Mouse (Mus musculus): ENCODE results near the gene Ccr2. TPM values are rescaled to one million over a fixed set of nuclear protein-coding genes. Genes with fewer than 3 reads are reported as not detected.
"Not testable (repeated sequence)": the region's sequence is repeated elsewhere in the genome, so short reads cannot be mapped to it uniquely, and the experiment has no call there.

Gene Ccr2
- polyA plus RNA-seq, 1 experiment from 2014 or later = 0.18 TPM

DNA sequence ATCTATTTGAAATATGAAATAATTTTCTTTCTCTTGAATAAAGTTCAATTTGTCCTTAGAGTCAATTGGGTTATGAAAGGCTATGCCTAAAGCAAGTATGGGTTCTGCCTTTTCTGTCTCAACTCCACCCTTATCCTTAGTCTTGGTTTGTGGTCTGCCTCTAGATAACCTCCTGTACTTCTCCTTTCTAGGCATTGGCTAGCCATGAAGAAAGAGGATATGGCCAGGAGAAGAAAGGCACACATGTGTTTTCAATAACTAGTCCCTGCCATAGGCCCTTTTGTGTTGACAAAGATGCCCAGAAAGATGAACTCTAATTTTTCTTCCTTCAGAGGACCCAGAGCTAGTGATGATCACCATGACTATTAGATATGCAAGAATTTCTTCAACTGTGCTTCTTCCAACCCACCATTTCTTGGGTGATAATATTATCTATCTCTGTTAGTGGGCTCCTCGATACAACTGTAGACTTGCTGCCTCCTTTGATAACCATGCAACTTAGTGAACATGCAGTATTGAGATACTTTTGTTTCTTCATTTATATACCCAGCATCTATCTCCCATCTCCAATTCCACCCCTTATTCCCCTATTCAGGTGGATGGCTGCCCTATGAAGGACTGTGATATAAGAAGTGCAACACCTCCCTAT lies 11.0 kb downstream of the Ccr2 start:
- no peak for ATAC-seq
- no peaks in the 10 kb centered on the region for H3K27me3 ChIP-seq (replicated peaks; ENCODE audit: control insufficient read depth, insufficient read depth, low read length)
- no peak overlapping the region for H3K9ac ChIP-seq (ENCODE audit: low read depth, low read length)
- no peak overlapping the region for H3K4me3 ChIP-seq (ENCODE audit: low read length)
- H3K27ac ChIP-seq (ENCODE audit: low read depth, low read length) = no peak overlapping the region
- no peaks in the 10 kb centered on the region for H3K9me3 ChIP-seq (ENCODE audit: control insufficient read depth, low read length)
- H3K36me3 ChIP-seq (ENCODE audit: control insufficient read depth, insufficient read depth, low read length) = no peaks in the 10 kb centered on the region
- H3K4me2 ChIP-seq (ENCODE audit: low read length) = no peak overlapping the region
- H3K4me1 ChIP-seq (ENCODE audit: control insufficient read depth, insufficient read depth, low read depth, low read length) = no peaks in the 10 kb centered on the region
- 85% methylated on average over 1 of the region's 1 CpGs for WGBS

DNA sequence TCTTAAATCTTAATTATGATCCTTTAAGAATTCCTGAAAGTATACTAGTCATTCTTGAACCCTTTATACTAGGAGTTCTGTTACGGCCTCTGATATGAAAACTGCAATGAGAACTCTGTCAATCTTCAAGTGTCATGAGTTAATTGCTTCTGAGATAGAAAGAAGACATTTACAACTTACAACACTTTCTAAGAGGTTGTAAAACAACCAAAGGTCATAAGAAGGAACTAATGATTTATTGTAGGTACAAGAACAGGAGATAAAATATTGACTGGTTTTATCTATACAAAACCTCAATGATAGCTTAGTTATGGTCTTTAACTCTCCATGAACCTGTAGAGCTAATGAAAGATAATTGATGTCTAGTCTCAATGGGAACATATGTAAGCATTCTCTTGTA lies 12.0 kb downstream of the Ccr2 start:
- H3K9me3 ChIP-seq (ENCODE audit: control insufficient read depth, low read length) = no peaks in the 10 kb centered on the region
- H3K4me2 ChIP-seq (ENCODE audit: low read length) = no peak overlapping the region
- H3K27me3 ChIP-seq (replicated peaks; ENCODE audit: control insufficient read depth, insufficient read depth, low read length) = no peaks in the 10 kb centered on the region
- no peaks in the 10 kb centered on the region for H3K36me3 ChIP-seq (ENCODE audit: control insufficient read depth, insufficient read depth, low read length)
- ATAC-seq = no peak
- no peak overlapping the region for H3K27ac ChIP-seq (ENCODE audit: low read depth, low read length)
- no peak overlapping the region for H3K9ac ChIP-seq (ENCODE audit: low read depth, low read length)
- no peaks in the 10 kb centered on the region for H3K4me1 ChIP-seq (ENCODE audit: control insufficient read depth, insufficient read depth, low read depth, low read length)
- no peak overlapping the region for H3K4me3 ChIP-seq (ENCODE audit: low read length)
- WGBS = 88% methylated on average over 1 of the region's 1 CpGs

- Histone ChIP-seq H3K4me2 (ENCODE audit: low read length) (no peak overlapping the region), H3K4me1 (ENCODE audit: control insufficient read depth, insufficient read depth, low read depth, low read length) (no peaks in the 10 kb centered on the region), H3K9ac (ENCODE audit: low read depth, low read length) (no peak overlapping the region), H3K27ac (ENCODE audit: low read depth, low read length) (no peak overlapping the region), H3K4me3 (ENCODE audit: low read length) (no peak overlapping the region), H3K9me3 (ENCODE audit: control insufficient read depth, low read length) (no peaks in the 10 kb centered on the region), H3K36me3 (ENCODE audit: control insufficient read depth, insufficient read depth, low read length) (no peaks in the 10 kb centered on the region), H3K27me3 (replicated peaks; ENCODE audit: control insufficient read depth, insufficient read depth, low read length) (no peaks in the 10 kb centered on the region)
- 88% methylated on average over 1 of the region's 1 CpGs for WGBS
- no peak for ATAC-seq
These were observed 16.7 kb downstream of the Ccr2 start for GRCm38 (mm10) chr9:124118489-124118888.

DNA sequence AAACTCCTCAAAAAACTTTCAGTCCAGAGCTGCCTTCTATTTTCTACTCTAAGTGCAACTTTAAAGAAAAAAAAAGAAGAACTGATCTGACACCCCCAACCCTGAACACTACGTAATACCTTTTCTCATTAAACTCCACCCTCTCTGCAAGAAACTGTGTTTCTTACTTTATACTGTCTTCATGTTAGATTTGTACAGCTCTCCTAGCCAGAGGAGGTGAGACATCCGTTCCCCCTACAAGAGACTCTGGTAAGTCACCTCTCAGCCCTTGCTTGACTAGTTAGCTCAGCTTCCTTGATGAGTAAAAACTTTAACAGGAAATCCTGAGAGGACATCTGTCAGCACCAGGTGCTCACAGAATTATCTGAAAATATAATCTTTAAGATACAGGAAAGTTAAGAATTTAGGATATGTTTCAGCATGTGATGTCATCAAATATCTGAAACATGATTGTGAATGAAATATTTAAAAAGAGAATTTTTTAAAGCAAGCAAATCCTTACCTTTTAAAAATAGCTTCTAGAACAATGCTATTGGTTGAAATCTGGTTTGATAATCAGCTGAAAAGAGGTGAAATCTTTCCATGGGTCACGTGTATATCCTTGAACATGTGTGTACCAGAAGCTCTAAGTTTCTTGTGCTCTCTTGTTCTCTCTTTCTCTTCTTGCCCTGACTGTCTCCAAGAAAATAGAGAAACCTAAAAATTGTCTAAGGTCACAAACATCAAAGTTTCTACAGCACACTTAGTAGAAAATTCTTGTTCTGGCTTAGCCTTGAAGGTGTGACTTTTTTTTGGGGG lies 19.8 kb downstream of the Ccr2 start, which contains the start of gene Ccr5:
Ccr5 (plus strand) TSS at position 157 of the 798 bp plus-strand sequence.
- no peak within 1 kb of the TSS for H3K9ac ChIP-seq (ENCODE audit: low read depth, low read length)
- WGBS = 81% methylated on average over 3 of the region's 3 CpGs
- ATAC-seq = no peak

DNA sequence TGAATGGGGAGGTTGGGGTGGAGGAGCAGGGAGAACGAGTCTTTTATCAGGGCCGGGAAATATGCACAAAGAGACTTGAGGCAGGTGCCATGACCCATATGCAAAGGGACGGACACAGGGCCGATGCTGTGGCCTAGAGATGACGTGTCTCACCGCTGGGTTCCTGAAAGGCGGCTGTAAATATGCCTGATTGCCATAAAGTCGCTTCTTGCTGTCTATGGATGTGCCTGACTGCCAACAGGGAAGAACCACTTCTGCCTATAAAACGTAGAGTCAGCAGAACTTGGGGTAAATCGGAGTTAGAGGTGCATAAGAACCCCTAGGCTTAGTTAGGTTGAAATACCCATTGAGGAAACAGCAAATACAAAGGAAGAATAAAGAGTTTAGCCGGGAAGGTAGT lies 23.8 kb downstream of the Ccr2 start:
- H3K27me3 ChIP-seq (replicated peaks; ENCODE audit: control insufficient read depth, insufficient read depth, low read length) = no peaks in the 10 kb centered on the region
- no peak overlapping the region for H3K9ac ChIP-seq (ENCODE audit: low read depth, low read length)
- H3K4me1 ChIP-seq (ENCODE audit: control insufficient read depth, insufficient read depth, low read depth, low read length) = no peaks in the 10 kb centered on the region
- H3K27ac ChIP-seq (ENCODE audit: low read depth, low read length) = no peak overlapping the region
- H3K4me2 ChIP-seq (ENCODE audit: low read length) = no peak overlapping the region
- H3K9me3 ChIP-seq (ENCODE audit: control insufficient read depth, low read length) = no peaks in the 10 kb centered on the region
- no peak overlapping the region for H3K4me3 ChIP-seq (ENCODE audit: low read length)
- no peaks in the 10 kb centered on the region for H3K36me3 ChIP-seq (ENCODE audit: control insufficient read depth, insufficient read depth, low read length)
- WGBS = 78% methylated on average over 11 of the region's 11 CpGs
- no peak for ATAC-seq

More for the DNA sequence above, 19.8 kb downstream of the Ccr2 start, which contains the start of gene Ccr5:
- no peaks in the 10 kb centered on the region for H3K36me3 ChIP-seq (ENCODE audit: control insufficient read depth, insufficient read depth, low read length)
- no peaks in the 10 kb centered on the region for H3K9me3 ChIP-seq (ENCODE audit: control insufficient read depth, low read length)
- no peaks in the 10 kb centered on the region for H3K27me3 ChIP-seq (replicated peaks; ENCODE audit: control insufficient read depth, insufficient read depth, low read length)
- H3K4me1 ChIP-seq (ENCODE audit: control insufficient read depth, insufficient read depth, low read depth, low read length) = no peaks in the 10 kb centered on the region
- no peak within 1 kb of the TSS for H3K4me2 ChIP-seq (ENCODE audit: low read length)
- no peak within 1 kb of the TSS for H3K27ac ChIP-seq (ENCODE audit: low read depth, low read length)
- H3K4me3 ChIP-seq (ENCODE audit: low read length) = no peak within 1 kb of the TSS

- no peaks in the 10 kb centered on the region for H3K27me3 ChIP-seq (replicated peaks; ENCODE audit: control insufficient read depth, insufficient read depth, low read length)
- H3K9ac ChIP-seq (ENCODE audit: low read depth, low read length) = no peak overlapping the region
- H3K4me2 ChIP-seq (ENCODE audit: low read length) = no peak overlapping the region
- 66% methylated on average over 5 of the region's 5 CpGs for WGBS
- no peaks in the 10 kb centered on the region for H3K36me3 ChIP-seq (ENCODE audit: control insufficient read depth, insufficient read depth, low read length)
- H3K9me3 ChIP-seq (ENCODE audit: control insufficient read depth, low read length) = no peaks in the 10 kb centered on the region
- no peak overlapping the region for H3K27ac ChIP-seq (ENCODE audit: low read depth, low read length)
- ATAC-seq = no peak
- no peaks in the 10 kb centered on the region for H3K4me1 ChIP-seq (ENCODE audit: control insufficient read depth, insufficient read depth, low read depth, low read length)
- H3K4me3 ChIP-seq (ENCODE audit: low read length) = no peak overlapping the region
These were observed 24.6 kb downstream of the Ccr2 start for GRCm38 (mm10) chr9:124126373-124126772.

DNA sequence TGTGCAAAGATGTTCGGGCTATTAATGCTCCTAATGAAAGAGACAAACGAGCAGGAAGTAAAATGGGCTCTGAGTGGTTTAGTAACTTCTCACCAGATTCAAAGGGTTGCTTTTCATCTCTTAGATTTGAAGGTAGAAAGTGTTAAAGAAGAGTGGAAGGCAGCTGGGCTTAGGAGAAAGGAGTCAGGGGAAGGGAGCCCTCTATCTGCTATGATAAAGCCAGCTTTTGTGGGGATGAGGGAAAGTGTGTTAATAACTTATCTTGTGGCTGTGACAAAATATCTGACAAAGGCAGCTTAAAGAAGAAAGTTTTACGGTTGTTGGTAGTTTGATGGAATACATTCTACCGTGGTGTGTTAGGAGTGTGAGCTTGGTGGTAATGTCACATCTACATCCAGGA lies 25.7 kb downstream of the Ccr2 start:
- Histone ChIP-seq H3K36me3 (ENCODE audit: control insufficient read depth, insufficient read depth, low read length) (no peaks in the 10 kb centered on the region), H3K9me3 (ENCODE audit: control insufficient read depth, low read length) (no peaks in the 10 kb centered on the region), H3K4me1 (ENCODE audit: control insufficient read depth, insufficient read depth, low read depth, low read length) (no peaks in the 10 kb centered on the region), H3K4me3 (ENCODE audit: low read length) (no peak overlapping the region), H3K27ac (ENCODE audit: low read depth, low read length) (no peak overlapping the region), H3K27me3 (replicated peaks; ENCODE audit: control insufficient read depth, insufficient read depth, low read length) (no peaks in the 10 kb centered on the region), H3K4me2 (ENCODE audit: low read length) (no peak overlapping the region), H3K9ac (ENCODE audit: low read depth, low read length) (no peak overlapping the region)
- WGBS = 64% methylated on average over 4 of the region's 4 CpGs
- ATAC-seq = no peak

GRCm38 (mm10) chr9:124128379-124128778 lies 26.6 kb downstream of the Ccr2 start:
- Histone ChIP-seq H3K9me3 (ENCODE audit: control insufficient read depth, low read length) (no peaks in the 10 kb centered on the region), H3K4me1 (ENCODE audit: control insufficient read depth, insufficient read depth, low read depth, low read length) (no peaks in the 10 kb centered on the region), H3K9ac (ENCODE audit: low read depth, low read length) (no peak overlapping the region), H3K27ac (ENCODE audit: low read depth, low read length) (no peak overlapping the region), H3K4me3 (ENCODE audit: low read length) (no peak overlapping the region), H3K36me3 (ENCODE audit: control insufficient read depth, insufficient read depth, low read length) (no peaks in the 10 kb centered on the region), H3K4me2 (ENCODE audit: low read length) (no peak overlapping the region), H3K27me3 (replicated peaks; ENCODE audit: control insufficient read depth, insufficient read depth, low read length) (no peaks in the 10 kb centered on the region)
- no peak for ATAC-seq
- 0% methylated on average over 1 of the region's 1 CpGs for WGBS

DNA sequence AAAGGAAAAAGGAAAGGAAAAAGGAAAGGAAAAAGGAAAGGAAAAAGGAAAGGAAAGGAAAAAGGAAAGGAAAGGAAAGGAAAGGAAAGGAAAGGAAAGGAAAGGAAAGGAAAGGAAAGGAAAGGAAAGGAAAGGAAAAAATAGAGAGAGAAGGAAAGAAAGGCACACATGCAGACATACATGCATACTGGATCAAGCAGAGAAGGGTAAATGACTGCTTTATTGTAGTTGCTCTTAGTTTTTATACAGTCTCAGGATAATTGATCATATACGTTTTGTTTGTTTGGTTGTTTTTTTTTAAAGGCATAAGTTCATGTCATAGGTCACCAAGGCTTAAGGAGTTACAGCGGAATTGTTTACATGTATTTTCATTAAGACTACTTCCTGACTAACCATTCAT lies 31.1 kb downstream of the Ccr2 start:
- not testable (repeated sequence) for H3K36me3 ChIP-seq (ENCODE audit: control insufficient read depth, insufficient read depth, low read length); H3K4me1 ChIP-seq (ENCODE audit: control insufficient read depth, insufficient read depth, low read depth, low read length); H3K4me2 ChIP-seq (ENCODE audit: low read length); ATAC-seq; H3K9me3 ChIP-seq (ENCODE audit: control insufficient read depth, low read length); H3K27ac ChIP-seq (ENCODE audit: low read depth, low read length); H3K27me3 ChIP-seq (replicated peaks; ENCODE audit: control insufficient read depth, insufficient read depth, low read length); H3K9ac ChIP-seq (ENCODE audit: low read depth, low read length); H3K4me3 ChIP-seq (ENCODE audit: low read length)
- WGBS = 88% methylated on average over 2 of the region's 2 CpGs
